Mouse (Mus musculus): ENCODE data around the gene Bach2. TPM values are rescaled to one million over a fixed set of nuclear protein-coding genes. Genes with fewer than 3 reads are reported as not detected.

The Bach2 gene
- polyA plus RNA-seq, 1 experiment from 2014 or later: 16.4 TPM

GRCm38 (mm10) chr4:32324967-32325366 is 86.4 kb downstream of the Bach2 start:
- no peaks in the 10 kb centered on the region for H3K9me3 ChIP-seq (ENCODE audit: control insufficient read depth, low read length)
- ATAC-seq (ENCODE audit: insufficient number of reproducible peaks, low FRiP score, low TSS enrichment, low read depth): no peak
- H3K9ac ChIP-seq (ENCODE audit: low read length): no peak overlapping the region
- H3K4me2 ChIP-seq (ENCODE audit: low read depth, severe bottlenecking): no peak overlapping the region
- no peak for DNase-seq (ENCODE audit: low spot score)
- peaks cover 2% of the 10 kb centered on the region; the same call in 1 of the 2 replicates for H3K4me1 ChIP-seq (ENCODE audit: control insufficient read depth, insufficient read depth, low read length)
- no peak overlapping the region for H3K4me3 ChIP-seq (ENCODE audit: low read depth, low read length)
- H3K27ac ChIP-seq (replicated peaks; ENCODE audit: low read depth, low read length): no peak overlapping the region
- WGBS: 91% methylated on average over 4 of the region's 4 CpGs
- no peaks in the 10 kb centered on the region for H3K27me3 ChIP-seq (ENCODE audit: control insufficient read depth, insufficient read depth, low read length)
- no peaks in the 10 kb centered on the region for H3K36me3 ChIP-seq (ENCODE audit: control insufficient read depth, insufficient read depth, low read length)

GRCm38 (mm10) chr4:32325596-32325995 is 87.0 kb downstream of the Bach2 start:
- no peaks in the 10 kb centered on the region for H3K27me3 ChIP-seq (ENCODE audit: control insufficient read depth, insufficient read depth, low read length)
- H3K27ac ChIP-seq (replicated peaks; ENCODE audit: low read depth, low read length): no peak overlapping the region
- no peak for ATAC-seq (ENCODE audit: insufficient number of reproducible peaks, low FRiP score, low TSS enrichment, low read depth)
- 51% methylated on average over 3 of the region's 3 CpGs for WGBS
- H3K36me3 ChIP-seq (ENCODE audit: control insufficient read depth, insufficient read depth, low read length): no peaks in the 10 kb centered on the region
- peaks cover 2% of the 10 kb centered on the region; the same call in 1 of the 2 replicates for H3K4me1 ChIP-seq (ENCODE audit: control insufficient read depth, insufficient read depth, low read length)
- H3K4me2 ChIP-seq (ENCODE audit: low read depth, severe bottlenecking): no peak overlapping the region
- no peak overlapping the region for H3K9ac ChIP-seq (ENCODE audit: low read length)
- no peak overlapping the region for H3K4me3 ChIP-seq (ENCODE audit: low read depth, low read length)
- DNase-seq (ENCODE audit: low spot score): no peak
- H3K9me3 ChIP-seq (ENCODE audit: control insufficient read depth, low read length): no peaks in the 10 kb centered on the region

GRCm38 (mm10) chr4:32326279-32326678 is 87.7 kb downstream of the Bach2 start:
- H3K27ac ChIP-seq (replicated peaks; ENCODE audit: low read depth, low read length): no peak overlapping the region
- WGBS: 85% methylated on average over 10 of the region's 10 CpGs
- H3K4me1 ChIP-seq (ENCODE audit: control insufficient read depth, insufficient read depth, low read length): peaks cover 2% of the 10 kb centered on the region; the same call in 1 of the 2 replicates
- no peaks in the 10 kb centered on the region for H3K9me3 ChIP-seq (ENCODE audit: control insufficient read depth, low read length)
- H3K27me3 ChIP-seq (ENCODE audit: control insufficient read depth, insufficient read depth, low read length): no peaks in the 10 kb centered on the region
- H3K4me2 ChIP-seq (ENCODE audit: low read depth, severe bottlenecking): no peak overlapping the region
- no peak overlapping the region for H3K4me3 ChIP-seq (ENCODE audit: low read depth, low read length)
- H3K36me3 ChIP-seq (ENCODE audit: control insufficient read depth, insufficient read depth, low read length): no peaks in the 10 kb centered on the region
- H3K9ac ChIP-seq (ENCODE audit: low read length): no peak overlapping the region
- DNase-seq (ENCODE audit: low spot score) (no peak), ATAC-seq (ENCODE audit: insufficient number of reproducible peaks, low FRiP score, low TSS enrichment, low read depth) (no peak)

GRCm38 (mm10) chr4:32326860-32327259 is 88.3 kb downstream of the Bach2 start:
- Histone ChIP-seq H3K27me3 (ENCODE audit: control insufficient read depth, insufficient read depth, low read length) (no peaks in the 10 kb centered on the region), H3K9me3 (ENCODE audit: control insufficient read depth, low read length) (no peaks in the 10 kb centered on the region), H3K4me2 (ENCODE audit: low read depth, severe bottlenecking) (no peak overlapping the region), H3K9ac (ENCODE audit: low read length) (no peak overlapping the region), H3K4me3 (ENCODE audit: low read depth, low read length) (no peak overlapping the region), H3K27ac (replicated peaks; ENCODE audit: low read depth, low read length) (no peak overlapping the region), H3K4me1 (ENCODE audit: control insufficient read depth, insufficient read depth, low read length) (peaks cover 2% of the 10 kb centered on the region; the same call in 1 of the 2 replicates), H3K36me3 (ENCODE audit: control insufficient read depth, insufficient read depth, low read length) (no peaks in the 10 kb centered on the region)
- DNase-seq (ENCODE audit: low spot score) (no peak), ATAC-seq (ENCODE audit: insufficient number of reproducible peaks, low FRiP score, low TSS enrichment, low read depth) (no peak)
- 63% methylated on average over 3 of the region's 3 CpGs for WGBS

- Histone ChIP-seq H3K9me3 (ENCODE audit: control insufficient read depth, low read length) (no peaks in the 10 kb centered on the region), H3K4me2 (ENCODE audit: low read depth, severe bottlenecking) (no peak overlapping the region), H3K27me3 (ENCODE audit: control insufficient read depth, insufficient read depth, low read length) (no peaks in the 10 kb centered on the region), H3K4me1 (ENCODE audit: control insufficient read depth, insufficient read depth, low read length) (peaks cover 2% of the 10 kb centered on the region; the same call in 1 of the 2 replicates), H3K27ac (replicated peaks; ENCODE audit: low read depth, low read length) (no peak overlapping the region), H3K9ac (ENCODE audit: low read length) (no peak overlapping the region), H3K36me3 (ENCODE audit: control insufficient read depth, insufficient read depth, low read length) (no peaks in the 10 kb centered on the region), H3K4me3 (ENCODE audit: low read depth, low read length) (no peak overlapping the region)
- DNase-seq (ENCODE audit: low spot score) (no peak), ATAC-seq (ENCODE audit: insufficient number of reproducible peaks, low FRiP score, low TSS enrichment, low read depth) (no peak)
- WGBS: 47% methylated on average over 5 of the region's 5 CpGs
These were observed 89.0 kb downstream of the Bach2 start for GRCm38 (mm10) chr4:32327626-32328025.

GRCm38 (mm10) chr4:32328561-32328960 is 90.0 kb downstream of the Bach2 start:
- no peak overlapping the region for H3K4me2 ChIP-seq (ENCODE audit: low read depth, severe bottlenecking)
- no peak for ATAC-seq (ENCODE audit: insufficient number of reproducible peaks, low FRiP score, low TSS enrichment, low read depth)
- no peak overlapping the region for H3K4me3 ChIP-seq (ENCODE audit: low read depth, low read length)
- H3K36me3 ChIP-seq (ENCODE audit: control insufficient read depth, insufficient read depth, low read length): no peaks in the 10 kb centered on the region
- peaks cover 2% of the 10 kb centered on the region; the same call in 1 of the 2 replicates for H3K4me1 ChIP-seq (ENCODE audit: control insufficient read depth, insufficient read depth, low read length)
- H3K27me3 ChIP-seq (ENCODE audit: control insufficient read depth, insufficient read depth, low read length): no peaks in the 10 kb centered on the region
- WGBS: 79% methylated on average over 2 of the region's 2 CpGs
- DNase-seq (ENCODE audit: low spot score): no peak
- no peaks in the 10 kb centered on the region for H3K9me3 ChIP-seq (ENCODE audit: control insufficient read depth, low read length)
- H3K9ac ChIP-seq (ENCODE audit: low read length): no peak overlapping the region
- no peak overlapping the region for H3K27ac ChIP-seq (replicated peaks; ENCODE audit: low read depth, low read length)

GRCm38 (mm10) chr4:32330584-32331314 is 92.1 kb downstream of the Bach2 start:
- Histone ChIP-seq H3K27me3 (ENCODE audit: control insufficient read depth, insufficient read depth, low read length) (no peaks in the 10 kb centered on the region), H3K27ac (replicated peaks; ENCODE audit: low read depth, low read length) (no peak overlapping the region), H3K36me3 (ENCODE audit: control insufficient read depth, insufficient read depth, low read length) (no peaks in the 10 kb centered on the region), H3K9ac (ENCODE audit: low read length) (no peak overlapping the region), H3K4me3 (ENCODE audit: low read depth, low read length) (no peak overlapping the region), H3K4me2 (ENCODE audit: low read depth, severe bottlenecking) (no peak overlapping the region), H3K4me1 (ENCODE audit: control insufficient read depth, insufficient read depth, low read length) (peaks cover 2% of the 10 kb centered on the region; the same call in 1 of the 2 replicates), H3K9me3 (ENCODE audit: control insufficient read depth, low read length) (no peaks in the 10 kb centered on the region)
- 90% methylated on average over 8 of the region's 8 CpGs for WGBS
- DNase-seq (ENCODE audit: low spot score) (no peak), ATAC-seq (ENCODE audit: insufficient number of reproducible peaks, low FRiP score, low TSS enrichment, low read depth) (no peak)

- H3K4me1 ChIP-seq (ENCODE audit: control insufficient read depth, insufficient read depth, low read length): peaks cover 3% of the 10 kb centered on the region; the same call in 1 of the 2 replicates
- H3K4me3 ChIP-seq (ENCODE audit: low read depth, low read length): no peak overlapping the region
- no peaks in the 10 kb centered on the region for H3K36me3 ChIP-seq (ENCODE audit: control insufficient read depth, insufficient read depth, low read length)
- no peak overlapping the region for H3K4me2 ChIP-seq (ENCODE audit: low read depth, severe bottlenecking)
- H3K9ac ChIP-seq (ENCODE audit: low read length): no peak overlapping the region
- ATAC-seq (ENCODE audit: insufficient number of reproducible peaks, low FRiP score, low TSS enrichment, low read depth) (no peak), DNase-seq (ENCODE audit: low spot score) (no peak)
- no peaks in the 10 kb centered on the region for H3K27me3 ChIP-seq (ENCODE audit: control insufficient read depth, insufficient read depth, low read length)
- H3K27ac ChIP-seq (replicated peaks; ENCODE audit: low read depth, low read length): no peak overlapping the region
- 90% methylated on average over 12 of the region's 12 CpGs for WGBS
- no peaks in the 10 kb centered on the region for H3K9me3 ChIP-seq (ENCODE audit: control insufficient read depth, low read length)
These were observed 93.4 kb downstream of the Bach2 start for GRCm38 (mm10) chr4:32332028-32332427.
